Mouse (Mus musculus) MEL-GATA-1-ER (cell line): Measurements from ENCODE around the gene Sh3bp5.

ENCODE experiments used
- DNase-seq: peaks from one replicate; pipeline ENCODE4 v3.0.0-alpha.2; 2012; ENCODE audit warnings: low read depth; ENCODE audit errors: extremely low read depth

Gene Sh3bp5

DNA sequence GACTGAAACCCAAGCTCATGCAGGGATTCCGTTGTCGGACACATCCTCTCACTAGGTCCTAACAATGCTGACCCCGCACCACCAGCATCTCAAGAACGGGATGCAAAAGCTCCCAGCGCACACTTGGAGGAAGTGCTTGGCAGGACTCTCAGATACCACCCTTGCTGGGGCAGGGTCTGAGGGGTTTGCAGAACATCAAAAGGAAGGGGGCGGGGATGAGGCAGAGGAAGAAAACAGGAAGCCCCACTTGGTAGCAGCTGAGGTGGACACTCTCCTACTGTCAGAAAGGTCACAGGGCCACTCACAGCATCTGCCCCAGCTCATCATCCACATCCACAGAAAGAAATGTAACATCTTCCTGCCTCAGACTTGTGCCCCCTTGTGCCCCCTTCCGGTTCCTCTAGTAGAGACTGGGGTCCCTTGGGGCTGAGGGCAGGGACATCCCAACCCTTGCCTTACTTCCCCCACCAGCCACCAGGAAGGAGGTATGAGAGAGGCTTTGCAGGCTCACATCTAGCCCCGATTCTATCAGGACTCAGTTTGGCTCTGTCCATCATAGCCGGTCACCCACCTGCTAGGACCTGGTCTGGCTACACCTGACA lies 25.7 kb downstream of the Sh3bp5 start:
- no peak for DNase-seq

DNA sequence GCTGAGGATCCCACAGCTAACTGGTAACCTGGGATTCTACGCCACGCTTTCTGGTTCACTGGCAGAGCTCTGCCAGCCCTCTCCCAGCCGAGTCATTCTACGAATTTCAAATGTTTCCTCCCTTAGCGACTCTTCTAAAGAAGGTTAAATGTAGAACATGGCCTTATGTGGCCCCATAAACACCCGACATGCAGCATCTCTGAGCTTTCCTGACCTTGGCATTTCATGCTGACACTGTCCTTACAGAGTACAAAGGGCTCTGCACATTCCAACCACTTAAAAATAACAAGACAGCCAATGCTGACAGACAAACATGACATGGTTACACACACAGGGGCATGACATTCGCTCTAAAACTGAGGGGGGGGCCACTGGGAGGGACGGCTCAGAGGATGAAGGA lies 27.2 kb downstream of the Sh3bp5 start:
- no peak for DNase-seq

- no peak for DNase-seq
Observed at GRCm38 (mm10) chr14:31407911-31408604, 27.8 kb downstream of the Sh3bp5 start.

DNA sequence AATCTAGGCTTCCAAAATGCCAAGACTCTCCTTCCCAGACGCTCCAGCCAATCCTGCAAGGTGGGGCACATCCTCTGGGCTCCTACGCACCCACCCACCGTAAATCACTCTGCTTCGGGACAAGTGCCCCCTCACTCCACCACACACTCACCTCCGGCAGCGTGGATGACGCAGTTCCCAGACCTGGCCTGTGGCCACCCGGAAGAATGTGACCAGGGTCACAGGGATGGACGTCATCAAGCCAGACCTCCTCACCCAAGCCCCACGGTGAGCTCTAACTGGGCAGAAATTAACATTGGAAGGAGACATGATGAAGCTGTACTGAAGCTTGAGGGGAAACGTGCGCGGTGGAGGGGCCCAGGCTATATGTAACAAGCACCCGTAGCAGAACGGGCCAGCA lies 28.7 kb downstream of the Sh3bp5 start:
- no peak for DNase-seq

DNA sequence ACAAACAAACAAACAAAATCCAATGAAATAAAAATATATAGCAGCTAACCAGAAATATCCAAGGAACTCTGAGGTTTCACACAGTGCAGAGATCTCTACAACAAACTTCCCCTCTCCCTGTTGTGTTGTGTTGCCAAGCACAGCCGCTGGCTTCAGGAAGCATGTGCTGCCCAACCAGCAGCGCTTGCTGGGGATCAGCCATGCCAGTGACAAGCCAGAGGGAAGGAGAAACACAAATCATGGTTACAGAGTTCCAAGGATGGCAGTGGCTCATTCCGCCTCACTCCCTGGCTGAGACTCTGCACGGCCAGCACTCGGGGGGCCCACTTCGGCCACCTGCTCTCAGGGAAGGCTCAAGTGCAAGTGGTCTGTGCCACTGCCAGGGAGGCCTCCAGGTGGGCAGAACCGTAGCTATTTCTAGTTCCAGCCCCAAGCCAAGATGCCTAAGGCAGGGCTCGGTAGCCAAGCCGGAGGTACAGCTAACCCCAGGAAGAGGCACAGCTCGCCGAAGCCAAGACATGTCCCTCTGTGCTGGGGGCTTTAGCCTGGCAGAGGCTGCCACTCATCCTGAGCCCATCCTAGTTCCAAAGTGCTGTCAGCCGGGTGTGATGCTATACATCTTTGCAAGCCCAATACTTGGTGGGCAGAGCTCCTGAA lies 29.6 kb downstream of the Sh3bp5 start:
- no peak for DNase-seq

- no peak for DNase-seq
Observed at GRCm38 (mm10) chr14:31405652-31406051, 30.2 kb downstream of the Sh3bp5 start.

- no peak for DNase-seq
Observed at GRCm38 (mm10) chr14:31404663-31405062, 31.2 kb downstream of the Sh3bp5 start.

DNA sequence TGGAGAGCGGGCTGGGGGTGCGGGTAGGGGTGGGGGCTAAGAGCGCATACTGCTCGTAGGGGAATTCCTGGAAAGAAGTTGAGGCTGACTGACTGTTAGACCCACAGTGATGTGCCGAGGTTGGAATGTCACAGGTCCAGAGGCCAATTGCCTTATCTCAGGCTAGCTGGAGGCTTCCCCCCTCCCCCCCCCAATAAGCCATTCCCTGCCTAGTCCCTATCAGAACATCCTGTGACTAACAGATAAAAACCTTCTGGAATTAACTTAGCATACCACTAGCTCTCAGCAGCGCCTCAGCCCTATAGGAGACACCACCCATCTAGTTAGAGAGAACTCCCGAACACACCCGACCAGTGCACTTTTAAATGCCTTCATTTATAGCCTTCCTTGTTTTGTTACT lies 31.9 kb downstream of the Sh3bp5 start:
- DNase-seq = no peak

GRCm38 (mm10) chr14:31403556-31403955 lies 32.3 kb downstream of the Sh3bp5 start:
- DNase-seq = no peak

DNA sequence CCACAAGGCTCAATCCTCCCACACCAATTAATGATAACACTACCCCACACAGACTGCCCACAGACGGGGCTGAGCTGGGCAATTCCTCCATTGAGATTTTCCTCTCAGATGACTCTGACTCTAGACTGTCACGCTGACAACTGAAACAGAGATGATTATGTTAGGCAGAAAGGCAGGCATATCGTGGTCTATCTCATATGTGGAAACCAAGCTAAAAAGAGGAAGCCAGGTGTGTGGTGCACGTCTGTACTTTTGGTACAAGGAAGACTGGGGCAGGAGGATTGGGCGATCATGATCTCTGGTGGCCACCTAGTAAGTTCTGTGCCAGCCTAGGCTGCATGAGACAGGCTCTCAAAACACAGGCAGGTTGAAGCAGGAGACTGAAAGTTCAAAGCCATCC lies 33.2 kb downstream of the Sh3bp5 start:
- peak; percentile 19 for DNase-seq

- DNase-seq = no peak
Observed at GRCm38 (mm10) chr14:31401918-31402427, 33.9 kb downstream of the Sh3bp5 start.

- DNase-seq = no peak
Observed at GRCm38 (mm10) chr14:31400896-31401295, 35.0 kb downstream of the Sh3bp5 start.

DNA sequence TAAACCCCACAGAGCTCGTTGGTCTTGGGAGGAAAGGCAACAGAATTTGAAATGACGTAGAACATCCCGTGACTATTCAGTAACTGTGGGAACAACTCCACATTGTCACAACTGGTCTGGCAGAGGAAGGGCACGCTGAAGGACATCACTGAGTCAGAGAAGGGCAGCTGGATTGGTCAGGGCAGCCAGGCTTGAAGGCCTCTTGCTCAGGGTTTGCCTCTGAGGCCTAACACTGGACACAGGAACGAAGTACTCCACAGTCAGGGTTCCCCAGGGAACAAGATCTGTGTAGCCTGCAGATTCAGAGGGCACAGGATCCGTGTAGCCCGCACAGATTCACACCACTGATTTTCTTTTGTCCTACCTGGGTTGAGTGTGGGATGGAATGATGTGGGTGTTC lies 35.6 kb downstream of the Sh3bp5 start:
- no peak for DNase-seq

- no peak for DNase-seq
Observed at GRCm38 (mm10) chr14:31399271-31399670, 36.6 kb downstream of the Sh3bp5 start.

GRCm38 (mm10) chr14:31398819-31399218 lies 37.1 kb downstream of the Sh3bp5 start:
- DNase-seq = no peak

DNA sequence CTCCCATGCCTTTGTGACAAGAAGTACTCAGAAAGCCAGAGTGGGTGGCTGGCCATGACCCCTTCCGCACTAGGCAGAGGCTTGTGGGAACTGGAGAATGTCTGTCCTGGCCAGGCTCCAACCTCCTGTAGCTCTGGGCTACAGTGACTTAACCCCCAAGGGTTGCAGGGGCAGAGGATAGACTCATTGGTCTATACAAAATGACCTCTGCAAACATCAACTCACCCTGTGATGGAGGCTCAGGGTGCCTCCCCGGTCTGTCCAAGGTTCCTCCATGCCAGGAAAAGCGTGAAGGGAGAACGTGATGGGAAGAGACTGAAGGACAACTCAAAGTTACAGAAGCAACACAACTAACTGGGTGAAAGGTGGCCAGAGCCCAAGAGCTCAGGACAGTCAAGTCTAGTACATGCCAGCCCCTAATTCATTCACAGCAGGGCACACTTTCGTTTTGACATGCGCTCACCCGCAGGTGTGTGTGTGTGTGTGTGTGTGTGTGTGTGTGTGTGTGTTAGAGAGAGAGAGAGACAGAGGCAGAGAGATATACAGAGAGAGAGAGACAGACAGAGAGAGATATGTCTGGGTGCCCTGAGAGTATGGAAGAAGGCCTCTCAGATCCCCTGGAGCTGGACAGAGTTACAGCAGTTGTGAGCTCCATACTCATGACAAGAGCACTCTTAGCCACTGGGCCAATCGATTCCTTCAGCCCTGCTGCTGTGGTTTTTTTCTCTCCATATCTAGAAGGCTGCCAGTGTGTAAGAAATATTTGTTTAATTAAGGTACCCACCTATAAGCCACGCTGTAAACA lies 37.9 kb downstream of the Sh3bp5 start:
- DNase-seq = no peak

DNA sequence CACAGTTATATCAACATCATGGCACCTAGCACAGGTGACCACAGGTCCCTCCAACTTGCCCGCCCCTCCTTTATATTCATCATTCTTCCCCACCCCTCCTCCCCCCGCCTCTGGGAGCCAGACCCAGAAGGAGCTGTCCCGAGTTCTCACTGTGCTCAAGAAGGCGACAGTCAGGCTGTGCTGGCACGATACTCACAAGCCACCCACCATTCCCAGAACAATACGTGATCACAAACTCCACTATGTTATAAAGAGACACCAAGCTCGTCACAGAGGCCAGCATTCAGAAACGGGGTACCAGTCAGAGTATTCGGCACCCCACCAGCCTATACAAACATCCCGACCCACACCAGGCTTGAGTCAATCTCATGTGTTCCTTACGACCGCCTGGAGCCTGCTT lies 38.5 kb downstream of the Sh3bp5 start:
- no peak for DNase-seq

DNA sequence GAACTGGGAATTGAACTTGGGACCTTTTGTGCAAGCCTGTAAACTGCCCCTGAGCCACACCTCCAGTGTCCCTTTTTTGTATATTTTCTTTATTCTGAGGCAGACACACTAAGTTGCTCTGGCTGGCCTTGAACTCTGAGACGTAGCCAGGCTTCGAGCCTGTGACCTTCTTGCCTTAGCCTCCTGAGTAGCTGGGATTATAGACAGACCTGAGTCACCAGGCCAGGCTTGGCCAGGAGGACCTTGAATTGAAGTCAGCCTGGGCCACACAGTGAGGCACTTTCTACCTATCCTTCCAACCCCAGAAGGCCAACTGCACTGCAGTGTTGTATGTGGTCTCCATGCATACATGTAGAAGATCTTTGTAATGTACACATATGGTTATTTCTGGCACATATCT lies 39.5 kb downstream of the Sh3bp5 start:
- no peak for DNase-seq

GRCm38 (mm10) chr14:31395629-31396199 lies 40.2 kb downstream of the Sh3bp5 start:
- no peak for DNase-seq

DNA sequence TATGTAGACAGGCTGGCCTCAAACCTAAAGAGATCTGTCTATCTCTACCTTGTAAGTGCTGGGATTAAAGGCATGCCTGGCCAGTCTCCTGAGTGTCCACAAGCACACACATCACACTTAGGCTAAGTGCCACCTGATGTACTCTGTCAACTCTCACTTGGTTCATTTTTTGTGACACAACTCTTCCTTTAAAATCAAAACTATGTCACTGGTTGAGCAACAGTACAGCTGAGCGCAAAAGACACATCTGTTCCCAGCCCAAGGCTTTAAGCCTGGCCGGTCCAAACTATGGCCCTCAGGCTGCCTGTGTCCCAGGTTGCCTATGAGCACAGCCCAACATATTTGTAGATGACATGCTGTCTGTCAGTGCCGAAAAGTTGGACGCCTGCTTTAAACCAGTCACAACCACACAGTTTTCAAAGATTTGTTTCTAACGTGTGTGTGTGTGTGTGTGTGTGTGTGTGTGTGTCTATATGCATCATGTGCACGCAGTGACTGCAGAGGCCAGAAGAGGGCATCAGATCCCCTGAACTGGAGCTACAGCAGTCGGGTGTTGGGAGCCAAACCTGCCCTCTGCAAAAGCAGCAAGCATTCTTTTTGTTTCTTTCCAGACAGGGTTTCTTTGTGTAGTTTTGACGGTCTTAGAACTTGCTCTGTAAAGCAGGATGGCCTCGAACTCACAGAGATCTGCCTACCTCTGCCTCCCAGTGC lies 40.9 kb downstream of the Sh3bp5 start:
- no peak for DNase-seq
